Mouse (Mus musculus) myocyte (in vitro differentiated cells): Measurements from ENCODE around the gene Calhm1.
"Not testable (repeated sequence)": the region's sequence is repeated elsewhere in the genome, so short reads cannot be mapped to it uniquely, and the experiment has no call there.

Experiments
- MAX ChIP-seq: IDR thresholded peaks from one replicate; pipeline ENCODE4 v1.6.1; 2011; ENCODE audit warnings: low read depth, mild to moderate bottlenecking, control low read depth
- MYOD1 ChIP-seq, 3 experiments: IDR thresholded peaks; one replicate each; pipeline ENCODE4 v1.6.1; 2011; ENCODE audit warnings: control low read depth in 2 of 3, low read depth in 2 of 3, mild to moderate bottlenecking in 2 of 3, moderate library complexity in 1 of 3; ENCODE audit not compliant: insufficient read length in 2 of 3, control insufficient read depth in 1 of 3
- POLR2A ChIP-seq: IDR thresholded peaks from one replicate; pipeline ENCODE4 v1.6.1; 2011; ENCODE audit warnings: low read depth, mild to moderate bottlenecking, control low read depth, moderate library complexity; ENCODE audit not compliant: insufficient read length
- POLR2AphosphoS2 ChIP-seq: IDR thresholded peaks from one replicate; pipeline ENCODE4 v1.6.1; 2011; ENCODE audit warnings: low read depth, control low read depth; ENCODE audit not compliant: insufficient read length
- SRF ChIP-seq: IDR thresholded peaks from one replicate; pipeline ENCODE4 v1.6.1; 2011; ENCODE audit warnings: low read depth; ENCODE audit not compliant: control insufficient read depth, insufficient read length
- TCF3 ChIP-seq: IDR thresholded peaks from one replicate; pipeline ENCODE4 v1.6.1; 2011; ENCODE audit warnings: low read depth, control low read depth; ENCODE audit not compliant: insufficient read length
- USF1 ChIP-seq: IDR thresholded peaks from one replicate; pipeline ENCODE4 v1.6.1; 2011; ENCODE audit warnings: low read depth, mild to moderate bottlenecking, control low read depth, moderate library complexity

DNA sequence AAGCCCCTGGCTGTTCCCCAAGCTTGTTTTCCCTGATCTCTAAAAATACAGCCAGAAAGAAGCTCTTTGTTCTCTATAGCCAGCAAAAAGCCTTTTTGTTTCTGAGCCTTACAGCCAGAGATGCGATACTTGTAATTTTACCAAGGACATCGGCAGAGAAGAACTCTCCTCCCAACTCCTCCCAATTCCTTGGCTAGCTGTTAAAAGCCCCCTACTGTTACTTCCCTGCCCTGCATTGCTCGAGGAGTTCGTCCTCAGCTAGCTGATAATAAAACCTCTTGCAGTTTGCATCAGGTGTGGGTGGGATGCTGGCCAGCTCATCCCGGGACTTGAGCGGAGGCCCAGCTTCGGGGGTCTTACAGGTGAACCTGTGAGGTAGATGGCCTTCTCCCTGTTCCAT lies 4.4 kb downstream of the Calhm1 start:
- not testable (repeated sequence) for TF ChIP-seq MAX; MYOD1 (IDR thresholded peaks at IDR 0.05; ENCODE audit: control insufficient read depth in 1 of 3, insufficient read length in 2 of 3, low read depth in 2 of 3); POLR2AphosphoS2; POLR2A; USF1; SRF; TCF3
